Mouse (Mus musculus): Measurements from ENCODE around the gene Gm20877.
"Not testable (repeated sequence)": the region's sequence is repeated elsewhere in the genome, so short reads cannot be mapped to it uniquely, and the experiment has no call there.

Gene Gm20877

DNA sequence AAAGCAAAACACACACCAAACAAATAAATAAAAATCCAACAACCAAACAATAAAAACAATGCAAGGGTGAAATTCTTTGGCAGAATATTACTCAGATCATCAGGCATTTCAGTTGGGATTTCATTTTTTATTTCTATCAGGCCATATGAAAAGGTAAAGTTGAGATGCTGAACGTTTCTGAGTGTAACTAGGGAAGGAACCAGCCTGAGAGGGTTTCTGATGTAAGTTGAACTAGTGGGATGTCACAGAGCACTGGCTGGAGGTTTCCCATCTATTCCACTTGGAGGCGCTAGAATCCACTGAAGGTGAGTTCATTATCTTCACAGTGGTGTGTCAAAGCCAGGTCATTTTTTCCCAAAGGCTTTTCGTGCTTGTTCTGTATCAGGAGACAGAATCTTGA is at the start of gene Gm20877:
Gene Gm20877, plus strand, starts transcription at position 301 of the 400 bp plus-strand sequence.
- DNase-seq = not testable (repeated sequence)

All from kidney, adult 11 months (tissue).